Mouse (Mus musculus): ENCODE measurements around the gene Iqsec1. TPM values are rescaled to one million over a fixed set of nuclear protein-coding genes. Genes with fewer than 3 reads are reported as not detected.

Gene Iqsec1
- polyA plus RNA-seq, 1 experiment from 2014 or later = 2.6 TPM

DNA sequence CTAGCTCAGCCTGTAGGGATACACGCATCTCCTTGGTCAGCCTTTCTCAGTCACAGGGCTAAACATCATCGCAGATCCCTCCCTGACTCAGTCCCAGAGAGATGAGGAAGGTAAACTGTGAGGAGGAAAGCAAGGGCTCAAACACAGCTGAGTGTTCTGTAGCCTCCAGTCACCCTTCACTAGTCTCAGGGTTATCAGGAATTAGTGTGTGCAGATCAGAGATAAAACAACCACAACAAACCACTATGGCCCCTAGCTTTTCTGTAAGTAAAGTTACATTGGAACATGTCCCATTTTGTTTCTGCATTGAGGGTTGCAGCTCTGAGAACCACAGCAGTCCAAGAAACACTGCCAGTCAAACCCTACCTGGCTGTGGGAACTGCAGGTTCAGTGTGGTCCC, 148.5 kb downstream of the Iqsec1 start:
- Histone ChIP-seq H3K4me3 (replicated peaks) (no peak overlapping the region), H3K9ac (no peak overlapping the region), H3K27ac (replicated peaks) (no peak overlapping the region), H3K27me3 (no peaks in the 10 kb centered on the region), H3K9me3 (replicated peaks) (no peaks in the 10 kb centered on the region), H3K4me1 (replicated peaks) (no peaks in the 10 kb centered on the region), H3K36me3 (replicated peaks) (no peaks in the 10 kb centered on the region), H3K4me2 (no peak overlapping the region)
- ATAC-seq (ENCODE audit: insufficient read depth) = no peak
- 63% methylated on average over 2 of the region's 2 CpGs for WGBS (ENCODE audit: insufficient replicate concordance)

GRCm38 (mm10) chr6:90836749-90837148, 151.7 kb downstream of the Iqsec1 start:
- Histone ChIP-seq H3K27ac (replicated peaks) (no peak overlapping the region), H3K36me3 (replicated peaks) (no peaks in the 10 kb centered on the region), H3K9me3 (replicated peaks) (no peaks in the 10 kb centered on the region), H3K4me2 (no peak overlapping the region), H3K4me1 (replicated peaks) (no peaks in the 10 kb centered on the region), H3K9ac (no peak overlapping the region), H3K4me3 (replicated peaks) (no peak overlapping the region), H3K27me3 (no peaks in the 10 kb centered on the region)
- 6% methylated on average over 2 of the region's 2 CpGs for WGBS (ENCODE audit: insufficient replicate concordance)
- ATAC-seq (ENCODE audit: insufficient read depth) = no peak

DNA sequence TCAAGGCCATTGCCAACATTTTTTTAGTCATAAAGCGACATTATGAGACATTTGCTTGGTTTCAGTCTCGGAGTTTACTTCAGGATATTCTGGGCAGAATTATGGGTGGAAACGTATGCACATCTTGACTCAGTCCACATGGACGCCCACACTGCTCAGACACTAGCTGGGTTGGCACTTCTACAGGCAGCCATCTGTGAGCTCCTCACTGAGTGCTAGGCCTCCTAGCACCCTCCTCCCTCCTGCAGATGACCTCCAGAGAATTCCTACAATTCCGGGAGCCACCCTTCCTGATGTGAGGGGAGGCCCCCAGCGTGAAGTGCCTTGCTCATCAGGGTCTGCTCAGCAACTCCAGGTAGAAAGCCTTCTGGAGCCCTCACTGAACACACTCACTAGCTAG, 158.9 kb downstream of the Iqsec1 start:
- no peaks in the 10 kb centered on the region for H3K4me1 ChIP-seq (replicated peaks)
- no peak overlapping the region for H3K4me2 ChIP-seq
- no peak for ATAC-seq (ENCODE audit: insufficient read depth)
- H3K9me3 ChIP-seq (replicated peaks) = no peaks in the 10 kb centered on the region
- H3K27ac ChIP-seq (replicated peaks) = no peak overlapping the region
- 60% methylated on average over 6 of the region's 6 CpGs for WGBS (ENCODE audit: insufficient replicate concordance)
- no peaks in the 10 kb centered on the region for H3K36me3 ChIP-seq (replicated peaks)
- H3K27me3 ChIP-seq = no peaks in the 10 kb centered on the region
- H3K9ac ChIP-seq = no peak overlapping the region
- no peak overlapping the region for H3K4me3 ChIP-seq (replicated peaks)

GRCm38 (mm10) chr6:90825063-90825462, 163.4 kb downstream of the Iqsec1 start:
- Histone ChIP-seq H3K4me3 (replicated peaks) (no peak overlapping the region), H3K27me3 (no peaks in the 10 kb centered on the region), H3K27ac (replicated peaks) (no peak overlapping the region), H3K4me1 (replicated peaks) (no peaks in the 10 kb centered on the region), H3K9me3 (replicated peaks) (no peaks in the 10 kb centered on the region), H3K9ac (no peak overlapping the region), H3K4me2 (no peak overlapping the region), H3K36me3 (replicated peaks) (no peaks in the 10 kb centered on the region)
- 33% methylated on average over 2 of the region's 2 CpGs for WGBS (ENCODE audit: insufficient replicate concordance)
- no peak; the same call in 1 of the 2 replicates for ATAC-seq (ENCODE audit: insufficient read depth)

GRCm38 (mm10) chr6:90823322-90823721, 165.2 kb downstream of the Iqsec1 start:
- ATAC-seq (ENCODE audit: insufficient read depth) = no peak
- Histone ChIP-seq H3K27me3 (no peaks in the 10 kb centered on the region), H3K9me3 (replicated peaks) (no peaks in the 10 kb centered on the region), H3K27ac (replicated peaks) (no peak overlapping the region), H3K4me2 (no peak overlapping the region), H3K4me3 (replicated peaks) (no peak overlapping the region), H3K4me1 (replicated peaks) (no peaks in the 10 kb centered on the region), H3K9ac (no peak overlapping the region), H3K36me3 (replicated peaks) (no peaks in the 10 kb centered on the region)
- WGBS (ENCODE audit: insufficient replicate concordance) = 41% methylated on average over 4 of the region's 4 CpGs

DNA sequence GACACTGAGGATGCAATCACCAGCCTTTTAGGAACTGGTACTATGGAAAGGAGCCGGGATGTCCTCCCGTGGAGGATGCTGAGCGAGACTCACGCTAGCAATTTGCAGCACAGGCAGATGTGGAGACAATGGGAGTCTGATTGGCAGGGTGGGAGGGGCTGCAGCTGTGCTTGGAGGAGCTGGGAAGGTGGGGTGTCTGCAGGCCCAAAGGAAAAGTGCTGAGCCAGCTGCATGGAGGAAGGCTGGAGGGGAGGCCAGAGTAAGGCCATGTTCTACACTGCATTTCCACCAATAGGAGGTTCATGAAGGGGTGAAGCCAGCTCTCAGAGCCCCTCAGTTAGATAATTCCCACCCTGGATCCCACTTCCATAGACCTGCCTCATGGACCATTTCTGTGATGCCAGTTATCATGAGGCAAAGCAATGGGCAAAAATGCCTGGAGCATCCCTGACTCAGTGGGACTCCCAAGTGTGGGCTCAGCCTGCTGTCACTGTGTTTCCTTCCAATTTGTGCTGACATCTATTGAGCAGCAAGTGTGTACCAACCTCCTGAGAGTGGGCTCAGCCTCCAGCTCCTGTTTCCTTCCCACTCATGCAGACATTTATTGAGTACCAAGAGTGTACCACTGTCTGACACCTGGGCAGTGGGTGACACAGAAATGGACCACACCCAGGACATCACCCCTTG, 166.4 kb downstream of the Iqsec1 start:
- no peak overlapping the region for H3K4me3 ChIP-seq (replicated peaks)
- H3K36me3 ChIP-seq (replicated peaks) = no peaks in the 10 kb centered on the region
- no peak overlapping the region for H3K4me2 ChIP-seq
- H3K27ac ChIP-seq (replicated peaks) = no peak overlapping the region
- WGBS (ENCODE audit: insufficient replicate concordance) = 60% methylated on average over 4 of the region's 4 CpGs
- H3K4me1 ChIP-seq (replicated peaks) = no peaks in the 10 kb centered on the region
- H3K27me3 ChIP-seq = no peaks in the 10 kb centered on the region
- no peaks in the 10 kb centered on the region for H3K9me3 ChIP-seq (replicated peaks)
- ATAC-seq (ENCODE audit: insufficient read depth) = no peak
- H3K9ac ChIP-seq = no peak overlapping the region

DNA sequence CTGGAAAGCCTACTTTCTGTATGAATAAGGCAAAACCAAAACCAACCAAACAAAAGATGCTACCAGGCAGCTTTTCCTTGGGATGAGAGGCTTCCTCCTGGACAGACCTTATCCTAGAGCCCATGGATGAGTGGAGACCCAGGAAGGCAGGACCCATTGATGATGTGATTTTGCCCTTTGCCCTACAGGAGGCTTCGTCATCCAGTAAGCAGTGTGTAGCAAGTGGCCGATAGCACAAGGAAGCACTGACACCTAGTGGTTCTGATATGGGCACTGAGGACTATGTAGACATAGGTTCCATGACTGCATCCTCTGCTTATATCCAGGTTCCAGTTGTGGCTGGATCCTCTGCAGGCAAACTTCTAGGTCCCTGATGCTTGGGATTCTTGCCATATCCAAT, 168.6 kb downstream of the Iqsec1 start:
- Histone ChIP-seq H3K9me3 (replicated peaks) (no peaks in the 10 kb centered on the region), H3K4me3 (replicated peaks) (no peak overlapping the region), H3K36me3 (replicated peaks) (no peaks in the 10 kb centered on the region), H3K27me3 (no peaks in the 10 kb centered on the region), H3K9ac (no peak overlapping the region), H3K4me1 (replicated peaks) (no peaks in the 10 kb centered on the region), H3K27ac (replicated peaks) (no peak overlapping the region), H3K4me2 (no peak overlapping the region)
- no peak for ATAC-seq (ENCODE audit: insufficient read depth)
- WGBS (ENCODE audit: insufficient replicate concordance) = 51% methylated on average over 2 of the region's 2 CpGs

DNA sequence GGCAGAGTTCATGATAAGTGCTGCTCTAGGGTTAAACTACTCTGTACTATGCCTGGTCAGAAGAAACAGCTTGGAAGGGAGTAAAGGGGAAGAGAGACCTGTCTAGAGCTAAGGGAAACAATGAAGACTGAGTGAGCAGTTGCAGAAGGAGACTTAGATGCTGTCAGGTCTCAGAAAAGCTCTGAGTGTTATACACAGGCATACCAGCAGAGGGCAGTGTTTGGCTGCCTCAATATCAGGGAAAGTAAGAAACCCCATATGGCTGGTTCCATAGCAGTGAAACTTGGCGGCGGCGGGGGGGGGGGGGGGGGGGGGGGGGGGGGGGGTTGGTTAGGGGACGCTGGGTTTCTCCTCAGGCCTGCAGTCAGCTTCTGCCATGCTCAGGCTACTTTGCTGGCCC, 169.5 kb downstream of the Iqsec1 start:
- Histone ChIP-seq H3K27ac (replicated peaks) (no peak overlapping the region), H3K4me3 (replicated peaks) (no peak overlapping the region), H3K4me2 (no peak overlapping the region), H3K27me3 (no peaks in the 10 kb centered on the region), H3K36me3 (replicated peaks) (no peaks in the 10 kb centered on the region), H3K9ac (no peak overlapping the region), H3K9me3 (replicated peaks) (no peaks in the 10 kb centered on the region), H3K4me1 (replicated peaks) (no peaks in the 10 kb centered on the region)
- WGBS (ENCODE audit: insufficient replicate concordance) = 0% methylated on average over 1 of the region's 4 CpGs
- ATAC-seq (ENCODE audit: insufficient read depth) = no peak

DNA sequence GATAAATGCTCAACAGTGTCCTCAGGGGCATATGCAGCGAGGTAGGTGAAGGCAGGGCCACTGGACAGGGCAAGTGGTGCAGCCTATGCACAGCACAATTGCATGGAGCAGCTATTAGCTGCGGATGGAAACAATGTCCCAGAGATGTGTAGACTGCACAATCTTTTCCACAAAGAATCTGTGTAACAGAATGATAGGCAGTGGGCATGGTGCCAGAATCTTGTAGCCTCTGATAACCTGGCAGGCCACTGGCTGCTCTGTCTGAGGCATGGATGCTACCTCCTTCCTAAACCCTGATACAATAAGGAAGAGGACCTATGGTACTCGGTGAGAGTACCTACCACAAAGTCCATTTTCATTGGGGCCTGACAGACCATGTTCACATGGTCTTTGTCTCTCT, 171.9 kb downstream of the Iqsec1 start:
- Histone ChIP-seq H3K36me3 (replicated peaks) (no peaks in the 10 kb centered on the region), H3K27ac (replicated peaks) (no peak overlapping the region), H3K4me2 (no peak overlapping the region), H3K4me1 (replicated peaks) (no peaks in the 10 kb centered on the region), H3K27me3 (no peaks in the 10 kb centered on the region), H3K9ac (no peak overlapping the region), H3K4me3 (replicated peaks) (no peak overlapping the region), H3K9me3 (replicated peaks) (no peaks in the 10 kb centered on the region)
- 46% methylated on average over 3 of the region's 3 CpGs for WGBS (ENCODE audit: insufficient replicate concordance)
- no peak for ATAC-seq (ENCODE audit: insufficient read depth)

- no peaks in the 10 kb centered on the region for H3K36me3 ChIP-seq (replicated peaks)
- no peak overlapping the region for H3K4me2 ChIP-seq
- H3K4me3 ChIP-seq (replicated peaks) = no peak overlapping the region
- peaks cover 10% of the 10 kb centered on the region for H3K27me3 ChIP-seq
- no peak overlapping the region for H3K9ac ChIP-seq
- ATAC-seq (ENCODE audit: insufficient read depth) = no peak
- H3K4me1 ChIP-seq (replicated peaks) = no peaks in the 10 kb centered on the region
- H3K27ac ChIP-seq (replicated peaks) = no peak overlapping the region
- H3K9me3 ChIP-seq (replicated peaks) = no peaks in the 10 kb centered on the region
- WGBS (ENCODE audit: insufficient replicate concordance) = 30% methylated on average over 3 of the region's 3 CpGs
These were observed 173.1 kb downstream of the Iqsec1 start for GRCm38 (mm10) chr6:90815341-90815740.

GRCm38 (mm10) chr6:90813526-90813925, 175.0 kb downstream of the Iqsec1 start:
- Histone ChIP-seq H3K36me3 (replicated peaks) (no peaks in the 10 kb centered on the region), H3K9me3 (replicated peaks) (no peaks in the 10 kb centered on the region), H3K4me3 (replicated peaks) (no peak overlapping the region), H3K27ac (replicated peaks) (no peak overlapping the region), H3K27me3 (peaks cover 29% of the 10 kb centered on the region), H3K4me2 (no peak overlapping the region), H3K9ac (no peak overlapping the region), H3K4me1 (replicated peaks) (no peaks in the 10 kb centered on the region)
- no peak for ATAC-seq (ENCODE audit: insufficient read depth)
- WGBS (ENCODE audit: insufficient replicate concordance) = 26% methylated on average over 1 of the region's 1 CpGs

DNA sequence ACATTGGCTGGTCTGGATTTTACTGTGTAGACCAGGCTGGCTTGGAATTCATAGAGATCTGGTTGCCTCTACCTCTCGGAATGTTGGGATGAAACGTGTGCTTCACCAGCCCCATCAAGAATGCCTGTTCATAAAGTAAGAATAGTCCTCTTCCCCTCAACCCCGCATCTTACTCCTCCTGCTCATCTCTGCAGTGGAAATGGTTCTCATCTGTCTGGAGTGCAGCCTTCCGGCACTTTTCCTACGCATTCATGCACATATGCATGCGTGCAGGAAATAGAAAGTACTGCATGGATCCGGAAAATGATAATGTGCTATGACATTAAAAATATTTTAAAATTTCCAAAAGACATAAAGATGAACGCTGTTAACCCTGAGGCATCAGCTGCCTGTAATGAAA, 175.9 kb downstream of the Iqsec1 start:
- H3K36me3 ChIP-seq (replicated peaks) = no peaks in the 10 kb centered on the region
- no peak overlapping the region for H3K9ac ChIP-seq
- H3K4me2 ChIP-seq = no peak overlapping the region
- no peak overlapping the region for H3K27ac ChIP-seq (replicated peaks)
- no peaks in the 10 kb centered on the region for H3K9me3 ChIP-seq (replicated peaks)
- H3K4me1 ChIP-seq (replicated peaks) = no peaks in the 10 kb centered on the region
- no peak for ATAC-seq (ENCODE audit: insufficient read depth)
- peaks cover 30% of the 10 kb centered on the region for H3K27me3 ChIP-seq
- WGBS (ENCODE audit: insufficient replicate concordance) = 60% methylated on average over 8 of the region's 8 CpGs
- H3K4me3 ChIP-seq (replicated peaks) = no peak overlapping the region

All from liver, embryonic 15.5 days (tissue).